Mouse (Mus musculus): ENCODE data around the gene Syne1. TPM values are rescaled to one million over a fixed set of nuclear protein-coding genes. Genes with fewer than 3 reads are reported as not detected.

Syne1 gene
- total RNA-seq, 2 experiments from 2014 or later, result 69.0 to 103 TPM

DNA sequence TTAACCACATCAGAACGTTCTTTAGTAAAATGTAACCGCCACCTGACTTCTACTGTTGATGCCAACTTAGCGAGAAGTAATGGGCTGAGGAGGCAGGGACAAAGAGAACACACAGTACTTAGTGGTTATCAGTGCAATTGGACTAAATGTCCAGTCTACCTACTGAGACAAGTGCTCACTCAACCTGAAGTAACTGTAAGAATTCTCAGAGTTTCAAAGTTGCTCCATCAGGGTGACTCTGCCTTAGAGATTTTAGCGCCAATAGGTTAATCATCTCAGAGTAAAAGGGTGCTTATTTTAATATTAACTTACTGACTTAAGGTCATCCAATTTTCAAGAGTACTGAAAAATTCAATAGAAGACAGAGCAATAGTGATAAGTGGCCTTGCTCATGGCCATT lies 525.4 kb downstream of the Syne1 start:
- no peak for ATAC-seq (ENCODE audit: poor library complexity, severe bottlenecking)

DNA sequence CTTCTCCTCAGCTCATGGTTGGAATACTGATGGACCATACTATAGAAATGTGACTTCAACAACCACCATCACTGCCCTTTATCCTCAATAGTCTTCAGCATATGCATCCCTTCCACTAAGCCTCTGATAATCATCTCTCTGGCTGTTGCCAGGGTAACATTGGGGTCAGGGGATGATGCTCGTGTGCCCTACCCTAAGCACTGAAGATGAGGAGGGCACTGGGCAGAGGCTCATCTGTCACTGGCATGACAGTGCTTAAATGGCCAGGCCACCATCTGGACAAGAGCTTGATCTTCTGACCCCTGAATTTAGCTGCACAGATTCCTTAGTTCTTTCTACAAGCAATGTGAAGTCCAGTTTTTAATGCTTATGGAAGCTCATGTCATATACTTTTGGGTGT lies 534.1 kb downstream of the Syne1 start:
- ATAC-seq (ENCODE audit: poor library complexity, severe bottlenecking), result no peak

DNA sequence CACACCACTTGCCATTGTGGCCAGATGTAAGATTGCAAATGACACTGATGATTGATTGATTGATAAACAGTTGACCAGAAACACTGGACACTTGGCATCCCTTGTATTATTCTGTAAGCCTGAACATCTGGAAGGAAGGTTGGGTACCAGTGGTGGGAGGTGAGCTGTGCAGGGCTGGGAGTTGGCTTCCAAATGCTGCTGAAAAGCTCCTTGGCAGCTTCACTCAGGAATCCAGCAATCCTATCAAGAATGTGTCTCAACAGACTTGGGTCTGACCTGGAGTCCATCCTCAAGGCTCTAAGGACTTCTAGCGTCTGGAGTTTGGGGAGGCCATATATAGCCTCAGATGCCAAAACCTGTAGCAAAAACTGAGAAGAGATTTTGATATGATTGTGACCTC lies 536.3 kb downstream of the Syne1 start:
- no peak for ATAC-seq (ENCODE audit: poor library complexity, severe bottlenecking)

DNA sequence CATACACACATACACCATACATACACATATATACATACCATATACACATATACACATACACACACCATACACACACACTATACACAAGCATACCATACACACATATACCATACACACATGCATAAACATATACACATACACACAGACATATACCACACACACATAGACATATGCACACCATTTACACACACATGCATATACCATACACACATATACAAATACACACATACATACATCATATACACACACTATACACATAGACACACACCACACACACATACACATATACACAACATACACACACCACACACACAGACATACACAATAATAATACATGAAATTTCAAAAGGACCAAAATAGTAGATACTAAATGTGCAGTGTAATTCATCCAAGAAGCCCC lies 539.3 kb downstream of the Syne1 start:
- ATAC-seq (ENCODE audit: poor library complexity, severe bottlenecking), result no peak

DNA sequence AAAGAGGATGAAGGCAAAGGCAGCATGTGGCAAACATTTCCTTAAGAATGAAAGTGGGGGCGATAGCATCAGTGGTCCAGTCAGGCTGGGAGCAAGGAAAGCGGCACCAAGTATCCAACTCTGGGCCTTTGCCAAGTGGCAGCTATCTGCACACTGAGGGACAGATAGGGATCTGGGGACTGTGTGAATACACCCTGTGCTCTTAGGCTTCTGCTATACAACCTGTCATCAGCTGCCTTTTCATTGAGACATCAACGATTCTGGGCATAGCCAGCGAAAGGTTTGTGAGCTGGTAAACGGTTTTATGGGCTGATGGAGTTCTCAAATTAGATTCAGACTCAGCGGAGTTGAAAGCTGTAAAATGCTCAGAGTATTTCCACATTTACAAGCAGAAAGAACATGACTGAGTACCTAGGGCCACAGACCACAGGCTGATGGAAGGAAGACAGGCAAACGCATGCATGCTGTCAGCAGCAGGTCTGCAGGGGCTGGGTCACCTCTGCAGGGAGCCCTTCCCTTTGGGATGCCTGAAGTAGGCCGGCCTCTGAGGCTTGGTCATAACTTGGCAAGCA lies 542.4 kb downstream of the Syne1 start:
- ATAC-seq (ENCODE audit: poor library complexity, severe bottlenecking), result no peak

DNA sequence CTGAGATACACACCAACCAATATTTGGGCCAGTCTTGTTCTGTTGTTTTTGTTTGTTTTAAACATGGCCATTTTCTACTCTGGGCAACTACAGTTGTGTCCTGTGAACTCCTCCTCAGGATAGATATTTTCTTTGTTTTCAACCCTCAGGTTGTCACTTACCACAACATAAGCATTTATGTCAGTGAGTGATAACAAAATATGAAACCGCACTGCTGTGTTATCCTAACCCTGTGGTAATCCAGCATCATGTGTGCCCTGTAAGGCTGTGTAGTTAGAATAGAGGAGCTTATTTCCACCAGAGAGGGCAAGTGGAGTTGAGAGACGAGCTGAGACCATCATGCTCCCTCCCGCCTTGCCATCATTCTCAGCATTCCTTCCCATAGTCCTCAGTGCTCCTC lies 554.7 kb downstream of the Syne1 start:
- ATAC-seq (ENCODE audit: poor library complexity, severe bottlenecking), result no peak

DNA sequence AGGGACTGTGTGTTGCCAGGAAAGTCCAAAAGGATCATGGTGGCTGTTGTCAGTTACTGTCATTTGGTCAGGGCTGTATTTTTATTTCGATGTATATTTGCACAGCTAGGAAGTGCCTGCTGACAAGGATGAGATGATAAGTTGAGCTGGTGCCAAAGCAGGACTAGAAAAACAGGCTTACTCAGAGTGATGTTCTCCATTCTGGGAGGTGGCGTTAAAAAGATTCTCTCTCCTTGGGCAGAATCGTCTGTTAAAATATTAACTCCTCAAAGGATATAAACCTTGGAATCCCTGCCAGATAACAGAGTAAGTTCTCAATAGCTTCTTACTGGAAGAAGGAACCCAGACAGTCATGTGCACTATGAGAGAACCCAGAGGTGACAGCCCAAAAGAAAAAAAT lies 557.5 kb downstream of the Syne1 start:
- ATAC-seq (ENCODE audit: poor library complexity, severe bottlenecking), result no peak

DNA sequence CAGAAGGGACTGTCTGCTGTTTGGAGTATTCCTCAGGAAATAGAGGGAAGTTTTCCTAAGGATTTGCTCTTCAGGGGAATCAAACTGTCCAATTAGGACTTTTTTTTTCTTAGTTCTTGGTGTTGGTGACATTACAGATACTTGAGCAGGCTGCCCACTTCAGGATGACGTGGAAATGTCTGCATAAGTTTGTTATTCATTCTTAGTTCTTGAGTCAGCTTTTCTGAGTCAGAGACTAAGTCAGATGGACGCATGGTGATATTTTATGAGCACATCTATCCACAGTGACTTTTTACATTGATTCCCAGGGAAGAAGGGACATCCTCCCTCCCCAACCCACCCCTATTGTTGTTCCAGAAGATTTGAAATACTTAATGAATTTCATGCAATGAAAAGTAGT lies 567.4 kb downstream of the Syne1 start:
- ATAC-seq (ENCODE audit: poor library complexity, severe bottlenecking), result no peak

DNA sequence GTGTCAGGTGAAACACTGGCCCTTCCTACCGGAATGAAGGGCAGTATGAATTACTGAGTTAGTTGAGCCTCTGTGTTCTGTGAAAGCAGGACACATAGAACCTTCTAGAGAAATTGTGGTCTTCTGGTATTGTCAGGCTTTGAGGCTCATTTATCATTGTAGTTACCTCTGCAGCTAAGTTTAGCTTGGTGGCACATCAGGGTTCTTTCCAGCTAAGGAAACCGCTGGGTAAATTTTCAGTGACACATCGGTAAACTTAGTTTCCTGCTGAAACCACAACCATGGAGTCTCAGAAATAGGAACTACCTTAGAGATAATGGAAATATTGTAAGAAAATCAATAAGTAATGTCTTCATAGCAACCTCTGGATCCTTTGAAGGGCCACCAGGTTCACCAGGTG lies 573.9 kb downstream of the Syne1 start:
- no peak; the same call in 1 of the 2 replicates for ATAC-seq (ENCODE audit: poor library complexity, severe bottlenecking)

DNA sequence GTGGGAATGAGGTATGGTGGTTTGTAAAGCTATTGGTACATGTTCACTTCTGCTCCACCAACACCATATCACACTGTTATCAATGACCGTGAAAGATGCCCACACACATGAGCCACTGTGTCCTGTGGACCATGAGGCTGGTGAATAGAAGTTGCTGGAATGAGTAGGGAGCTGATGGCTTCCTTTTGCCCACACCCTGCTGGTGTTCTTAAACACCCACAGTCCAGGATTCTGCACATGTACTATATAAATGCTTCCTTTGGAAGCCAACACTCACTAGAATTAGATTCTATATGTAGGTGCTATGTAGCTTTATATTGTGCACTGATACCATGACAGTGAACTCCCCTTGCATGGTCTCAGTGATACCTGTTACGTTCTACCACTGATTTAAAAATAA lies 574.7 kb downstream of the Syne1 start:
- no peak for ATAC-seq (ENCODE audit: poor library complexity, severe bottlenecking)

DNA sequence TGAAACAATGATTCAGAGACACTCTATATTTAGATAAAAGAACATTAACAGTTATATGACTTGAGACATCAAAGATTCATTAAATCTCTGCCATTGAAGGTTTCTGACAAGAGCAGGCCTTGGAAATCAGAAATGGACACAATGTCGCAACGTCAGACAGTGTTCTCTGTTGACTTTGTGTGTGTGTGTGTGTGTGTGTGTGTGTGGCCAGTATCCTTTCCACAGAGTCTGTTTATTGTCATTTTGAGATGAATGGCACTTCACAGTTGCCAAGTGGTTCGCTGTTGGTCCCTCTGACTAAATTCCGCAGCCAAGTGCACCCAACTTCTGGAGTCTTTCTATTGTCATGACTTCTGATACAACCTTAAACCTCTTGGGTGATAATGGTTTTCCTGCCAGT lies 577.0 kb downstream of the Syne1 start:
- ATAC-seq (ENCODE audit: poor library complexity, severe bottlenecking), result no peak

DNA sequence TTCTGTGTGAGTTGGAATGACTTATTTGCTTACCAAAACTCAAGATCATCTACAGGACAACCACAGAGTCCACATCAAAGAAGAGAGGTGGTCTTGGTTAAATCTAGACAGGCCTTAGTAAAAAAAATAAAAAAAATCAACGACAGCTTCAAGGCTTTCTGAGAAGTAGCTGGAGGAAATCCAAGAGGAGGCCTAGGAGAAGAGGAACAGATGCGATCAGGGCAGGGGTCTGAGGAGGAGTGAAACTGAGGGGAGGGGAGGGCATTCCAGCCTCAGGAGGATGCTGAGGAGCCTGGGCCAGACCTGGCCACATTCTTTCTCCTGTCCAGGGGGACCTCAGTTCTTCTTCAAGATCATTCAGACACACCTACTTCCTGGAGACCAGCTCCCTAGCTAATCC lies 579.3 kb downstream of the Syne1 start:
- ATAC-seq (ENCODE audit: poor library complexity, severe bottlenecking), result no peak

DNA sequence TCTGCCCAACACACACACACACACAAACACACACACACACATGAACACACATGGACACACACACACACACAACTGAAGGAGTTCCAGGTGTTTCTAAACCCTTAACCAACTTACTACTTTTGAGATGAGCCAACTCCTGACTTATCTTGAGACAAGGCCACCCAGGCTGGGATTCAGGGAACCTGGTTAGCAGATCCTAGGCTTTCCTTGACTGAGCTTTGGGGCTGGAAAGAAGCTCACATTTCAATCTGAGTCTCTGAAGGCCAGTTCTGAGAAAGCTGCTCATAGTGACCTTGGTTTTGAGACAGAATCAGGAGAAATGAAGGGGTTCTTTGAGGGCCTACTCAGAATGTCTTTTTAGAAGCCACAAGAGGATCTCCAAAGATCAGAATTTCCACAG lies 579.7 kb downstream of the Syne1 start:
- ATAC-seq (ENCODE audit: poor library complexity, severe bottlenecking), result no peak

DNA sequence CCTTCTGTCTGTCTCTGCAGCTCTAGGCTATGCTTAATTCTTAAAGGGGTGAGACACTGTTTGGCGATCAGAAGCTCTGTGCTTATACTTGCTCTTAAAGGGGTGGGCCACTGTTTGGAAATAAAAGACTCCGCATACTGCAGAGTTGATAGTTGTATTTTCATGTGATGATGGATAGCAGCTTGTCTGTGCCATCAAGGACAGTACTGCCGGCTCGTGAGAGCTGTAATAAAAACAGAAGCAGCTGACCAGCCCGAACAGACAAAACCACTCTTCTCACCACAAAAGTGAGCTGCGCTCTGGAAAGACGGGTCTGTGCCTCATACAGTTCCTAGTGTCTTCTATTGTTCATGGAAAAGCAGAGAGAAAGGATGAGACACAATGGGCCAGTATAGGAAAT lies 580.1 kb downstream of the Syne1 start:
- no peak for ATAC-seq (ENCODE audit: poor library complexity, severe bottlenecking)

Other genes starting within 250 kb of the Syne1 start
- gene Myct1, start 42.3 kb upstream of the Syne1 start, total RNA-seq (2015), result 0.05 TPM in 1 of 2 replicates, not detected in the other
- gene Myct1, start 42.3 kb upstream of the Syne1 start, total RNA-seq (2017), result 0.15 TPM in 1 of 2 replicates, not detected in the other
- gene Vip, start 87.7 kb upstream of the Syne1 start, total RNA-seq (2015), result not detected in 2 replicates
- not detected in 2 replicates for gene Vip, start 87.7 kb upstream of the Syne1 start, total RNA-seq (2017)